Mouse (Mus musculus): ENCODE results near the gene Ryr1. TPM values are rescaled to one million over a fixed set of nuclear protein-coding genes. Genes with fewer than 3 reads are reported as not detected.
"Not testable (repeated sequence)": the region's sequence is repeated elsewhere in the genome, so short reads cannot be mapped to it uniquely, and the experiment has no call there.

The Ryr1 gene
- total RNA-seq, 2 experiments from 2014 or later: 6.7 to 7.0 TPM

DNA sequence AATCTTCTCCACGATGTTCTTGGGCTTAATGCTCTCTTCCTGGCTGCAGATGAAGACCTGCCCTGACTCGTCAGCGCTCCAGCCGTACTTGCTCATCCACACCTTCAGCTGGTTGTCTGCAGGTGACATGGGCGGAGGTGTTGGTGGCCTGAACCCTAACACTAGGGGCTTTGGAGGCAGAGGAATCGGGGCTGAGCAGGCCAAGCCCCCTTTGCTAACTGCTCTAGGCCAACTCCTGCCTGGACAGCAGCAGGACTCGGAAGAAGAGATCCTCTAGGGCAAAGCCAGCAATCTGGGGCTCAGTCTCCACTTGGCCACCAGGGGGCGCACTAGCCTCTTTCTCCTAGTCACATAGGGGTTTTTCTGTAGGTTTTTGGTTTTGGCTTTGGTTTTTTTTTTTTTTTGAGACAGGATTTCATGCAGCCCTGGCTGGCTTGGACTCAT, 152.4 kb downstream of the Ryr1 start:
- intact Hi-C loops (cut with DNase I): loop anchor here (2.0 kb wide), 1 partner anchor 68 kb away; no protein-coding TSS in a partner anchor

DNA sequence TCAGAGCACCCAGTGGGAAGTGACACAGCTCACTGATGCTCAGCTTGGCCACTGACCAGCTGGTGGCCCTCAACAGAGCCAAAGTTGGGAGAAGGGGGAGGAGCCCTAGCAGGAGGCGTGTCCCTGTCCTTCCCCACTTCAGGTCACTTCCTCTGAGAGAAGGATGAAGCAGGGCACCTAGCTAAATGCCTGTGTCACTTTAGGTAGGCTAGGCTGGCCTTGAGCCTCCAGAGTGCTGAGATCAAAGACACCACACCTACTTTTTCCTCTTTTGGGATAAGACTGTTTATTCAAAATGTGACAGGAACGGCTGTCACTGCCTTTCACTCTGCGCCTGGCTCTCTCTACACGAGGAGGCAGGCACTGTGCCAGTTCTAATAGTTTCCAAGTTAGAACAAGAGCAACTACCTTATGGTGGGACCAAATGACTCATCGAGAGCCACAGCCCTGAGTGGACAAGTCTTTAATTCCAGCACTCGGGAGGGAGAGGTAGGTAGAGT, 153.2 kb downstream of the Ryr1 start:
- intact Hi-C loops (cut with DNase I): loop anchor here (2.0 kb wide), 1 partner anchor 69 kb away; no protein-coding TSS in a partner anchor
- DNase-seq (ENCODE audit: extremely low spot score in 1 of 2, low spot score in 2 of 2): no peak

More for the DNA sequence above, 152.4 kb downstream of the Ryr1 start:
- DNase-seq (ENCODE audit: extremely low spot score in 1 of 2, low spot score in 2 of 2): peak; percentile 56 to 86

DNA sequence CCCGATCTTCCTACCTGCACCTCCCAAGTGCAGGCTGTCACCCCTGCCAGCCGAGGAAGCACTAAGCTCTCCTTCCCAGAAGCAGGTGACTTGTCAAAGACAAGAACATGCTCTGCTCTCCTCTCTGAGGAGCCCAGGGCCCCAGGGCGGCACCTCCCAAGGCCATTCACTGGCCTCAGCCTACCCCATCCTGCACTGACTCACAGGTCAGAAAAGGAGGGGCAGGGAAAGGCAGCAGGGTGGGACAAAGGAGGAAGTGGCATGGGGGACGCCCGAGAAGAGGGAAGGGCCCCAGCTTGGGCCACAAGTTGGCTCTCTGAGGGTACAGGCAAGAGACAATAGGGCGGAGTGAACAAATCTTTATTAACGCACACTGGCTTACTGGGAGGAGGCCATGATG, 153.9 kb downstream of the Ryr1 start:
- intact Hi-C loops (cut with DNase I): no loop called here
- no peak for DNase-seq (ENCODE audit: extremely low spot score in 1 of 2, low spot score in 2 of 2)

DNA sequence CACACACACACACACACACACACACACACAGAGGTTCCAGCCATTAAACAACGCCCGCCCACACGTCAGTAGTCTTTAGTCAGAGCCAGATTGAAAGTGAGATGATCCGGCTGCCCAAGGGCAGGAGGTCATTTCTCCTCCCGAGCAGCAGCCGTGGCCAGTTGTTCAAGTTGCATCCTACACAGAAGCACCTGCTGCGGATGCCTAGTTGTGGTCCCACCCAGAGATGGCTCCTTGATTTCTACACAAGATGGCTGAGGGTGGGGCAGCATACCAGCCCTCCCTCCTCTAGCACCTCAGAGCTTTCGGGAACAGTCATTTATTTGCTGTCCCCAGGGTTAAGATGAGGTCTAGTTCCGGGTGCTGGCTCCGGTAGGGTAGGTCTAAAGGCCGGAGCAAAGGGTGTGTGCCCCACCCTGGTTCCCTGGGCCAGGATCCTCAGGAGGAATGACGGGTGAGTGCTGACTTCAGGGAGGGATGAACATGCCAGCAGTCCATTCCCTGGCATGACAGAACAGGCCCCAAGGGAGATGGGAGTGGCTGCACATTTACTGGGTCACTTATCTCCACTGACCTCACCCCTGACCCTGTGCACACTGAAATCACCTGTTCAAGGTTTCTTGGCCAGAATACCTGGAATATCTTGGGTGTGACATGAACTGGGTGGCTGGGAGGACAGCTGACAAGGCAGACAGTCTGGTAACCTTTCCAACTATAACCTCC, 155.1 kb downstream of the Ryr1 start:
- intact Hi-C loops (cut with DNase I): loop anchor here (10.0 kb wide), 1 partner anchor 185 kb away; the partner anchor contains the start of gene Rinl
- DNase-seq (ENCODE audit: extremely low spot score in 1 of 2, low spot score in 2 of 2): no peak

DNA sequence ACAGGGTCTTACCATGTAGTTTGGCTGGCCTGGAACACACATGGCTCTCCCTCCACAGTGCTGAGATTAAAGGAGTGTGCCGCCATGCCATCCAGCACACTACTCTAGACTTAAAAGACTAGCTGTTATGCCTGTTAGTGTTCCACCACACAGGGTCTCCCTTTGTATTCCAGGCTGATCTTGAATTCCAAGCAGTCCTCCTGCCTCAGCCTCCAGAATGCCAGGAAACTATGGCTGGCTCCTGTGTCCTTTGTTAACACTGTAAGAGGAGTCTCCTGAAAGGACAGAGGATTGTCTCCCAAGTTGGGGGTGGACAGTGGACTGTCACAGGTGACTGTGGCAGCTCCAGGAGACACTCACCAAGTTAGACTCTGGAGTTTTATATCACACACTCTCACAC, 155.7 kb downstream of the Ryr1 start:
- intact Hi-C loops (cut with DNase I): loop anchor here (10.0 kb wide), 1 partner anchor 184 kb away; the partner anchor contains the start of gene Rinl
- no peak for DNase-seq (ENCODE audit: extremely low spot score in 1 of 2, low spot score in 2 of 2)

DNA sequence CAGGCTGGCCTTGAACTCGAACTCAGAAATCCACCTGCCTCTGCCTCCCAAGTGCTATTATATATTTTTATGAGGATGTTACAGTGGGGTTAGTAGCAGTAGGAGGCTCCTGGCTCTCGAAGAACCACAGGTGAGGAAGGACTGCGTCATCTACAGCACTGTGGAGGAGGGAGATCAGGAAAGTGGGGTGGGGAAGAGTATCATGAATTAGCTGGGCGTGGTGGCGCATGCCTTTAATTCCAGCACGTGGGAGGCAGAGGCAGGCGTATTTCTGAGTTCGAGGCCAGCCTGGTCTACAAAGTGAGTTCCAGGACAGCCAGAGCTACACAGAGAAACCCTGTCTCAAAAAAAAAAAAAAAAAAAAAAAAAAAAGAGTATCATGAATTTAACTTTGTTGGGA, 156.9 kb downstream of the Ryr1 start:
- DNase-seq (ENCODE audit: extremely low spot score in 1 of 2, low spot score in 2 of 2): not testable (repeated sequence)
- intact Hi-C loops (cut with DNase I): loop anchor here (10.0 kb wide), 1 partner anchor 183 kb away; the partner anchor contains the start of gene Rinl

DNA sequence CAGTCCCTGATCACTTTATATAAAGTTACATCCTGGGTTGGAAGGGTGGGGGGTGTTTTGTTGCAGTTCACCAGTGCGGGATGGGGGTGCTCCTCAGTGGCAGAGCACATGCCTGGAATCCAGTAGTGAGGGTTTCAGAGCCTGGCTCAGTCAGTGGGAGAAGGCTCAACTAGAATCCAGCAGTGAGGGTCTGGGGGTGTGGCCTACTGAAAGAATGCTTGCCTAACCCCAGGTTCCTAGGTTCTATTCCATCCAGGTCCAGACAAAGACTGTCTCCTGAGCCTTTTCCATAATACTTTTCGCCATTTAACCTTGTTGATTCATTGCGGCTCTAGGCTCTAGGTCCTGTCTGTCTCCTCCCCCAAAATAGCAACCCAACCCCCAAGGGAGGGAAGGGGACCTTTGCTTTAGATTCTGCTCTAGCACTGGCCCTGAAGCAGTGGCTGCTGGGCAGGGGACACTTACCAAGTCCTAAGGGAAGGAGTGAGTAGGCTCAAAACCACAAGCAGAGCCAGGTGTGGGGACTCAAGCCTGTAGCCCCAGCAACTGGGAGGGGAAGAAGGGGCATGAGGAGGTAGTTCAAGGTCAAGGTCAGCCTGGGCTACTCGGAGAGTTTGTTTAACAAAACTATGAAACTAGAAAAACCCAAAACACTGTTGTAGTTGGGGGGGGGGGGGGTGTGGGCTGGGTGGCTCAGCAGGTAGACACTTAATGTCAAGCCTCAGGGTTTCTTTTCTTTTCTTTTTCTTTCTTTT, 158.1 kb downstream of the Ryr1 start:
- intact Hi-C loops (cut with DNase I): loop anchor here (10.0 kb wide), 1 partner anchor 182 kb away; the partner anchor contains the start of gene Rinl
- no peak for DNase-seq (ENCODE audit: extremely low spot score in 1 of 2, low spot score in 2 of 2)

DNA sequence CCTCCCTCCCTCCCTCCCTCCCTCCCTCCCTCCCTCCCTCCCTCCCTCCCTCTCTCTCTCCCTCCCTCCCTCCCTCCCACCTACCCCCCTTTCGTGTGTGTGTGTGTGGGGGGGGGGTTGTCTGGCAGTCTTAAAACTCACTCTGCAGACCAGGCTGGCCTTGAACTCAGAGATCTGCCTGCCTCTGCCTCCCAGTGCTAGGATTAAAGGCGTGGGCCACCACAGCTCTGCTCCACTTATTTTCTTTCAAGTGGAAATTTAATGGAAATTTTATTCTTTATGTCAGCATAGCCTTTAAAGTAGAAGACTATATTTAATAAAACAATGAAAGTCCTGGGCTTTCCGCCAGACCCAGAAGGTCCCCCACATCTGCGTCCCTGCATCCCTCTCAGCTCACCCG, 158.8 kb downstream of the Ryr1 start:
- DNase-seq (ENCODE audit: extremely low spot score in 1 of 2, low spot score in 2 of 2): no peak
- intact Hi-C loops (cut with DNase I): loop anchor here (10.0 kb wide), 1 partner anchor 181 kb away; the partner anchor contains the start of gene Rinl

DNA sequence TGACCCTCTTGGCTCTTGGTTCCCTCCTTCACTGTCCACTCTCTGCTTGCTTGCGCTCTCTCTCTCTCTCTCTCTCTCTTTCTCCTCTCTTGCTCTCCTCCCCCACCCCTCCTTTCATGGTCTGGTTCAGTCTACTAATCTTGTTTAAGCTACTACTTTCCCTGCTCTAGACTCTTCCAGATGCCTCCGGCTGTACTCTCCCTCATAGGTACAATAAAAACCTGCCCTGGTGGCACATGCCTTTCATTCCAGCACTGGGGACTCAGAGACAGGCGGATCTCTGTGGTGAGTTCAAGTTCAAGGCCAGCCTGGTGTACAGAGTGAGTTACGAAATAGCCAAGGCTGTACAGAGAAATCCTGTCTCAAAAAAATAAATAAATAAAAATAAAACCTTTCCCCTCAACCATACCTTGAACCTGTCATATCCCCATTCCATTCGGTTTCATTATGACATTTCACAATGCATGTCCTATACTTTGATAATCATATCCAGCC, 159.6 kb downstream of the Ryr1 start:
- DNase-seq (ENCODE audit: extremely low spot score in 1 of 2, low spot score in 2 of 2): no peak
- intact Hi-C loops (cut with DNase I): loop anchor here (10.0 kb wide), 1 partner anchor 181 kb away; the partner anchor contains the start of gene Rinl

DNA sequence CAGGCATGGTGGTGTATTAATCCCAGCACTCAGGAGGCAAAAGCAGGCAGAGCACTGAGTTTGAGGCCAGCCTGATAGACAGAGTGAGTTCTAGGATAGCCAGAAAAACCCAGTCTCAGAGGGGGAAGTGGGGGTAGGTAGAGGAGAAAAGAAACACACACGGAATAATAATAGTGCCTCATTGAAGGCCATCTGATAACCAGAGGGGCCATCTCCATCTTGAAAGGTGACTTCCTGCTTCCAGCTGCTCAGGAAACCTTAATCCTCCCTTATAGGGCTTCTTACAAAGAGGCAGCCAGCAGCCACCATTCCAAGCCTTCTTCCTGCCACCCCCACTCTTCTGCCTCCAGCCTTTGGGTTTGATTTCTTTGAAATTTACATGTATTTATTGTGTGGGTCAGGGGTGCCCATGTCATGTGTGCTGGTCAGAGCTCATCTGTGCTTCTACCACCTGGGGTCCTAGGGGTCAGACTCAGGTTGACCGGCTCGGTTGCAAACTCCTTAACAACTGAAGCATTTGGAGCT, 161.5 kb downstream of the Ryr1 start:
- DNase-seq (ENCODE audit: extremely low spot score in 1 of 2, low spot score in 2 of 2): no peak
- intact Hi-C loops (cut with DNase I): loop anchor here (5.0 to 10.0 kb wide), 2 partner anchors 41 to 179 kb away; partner anchors contain the start of gene Rinl

DNA sequence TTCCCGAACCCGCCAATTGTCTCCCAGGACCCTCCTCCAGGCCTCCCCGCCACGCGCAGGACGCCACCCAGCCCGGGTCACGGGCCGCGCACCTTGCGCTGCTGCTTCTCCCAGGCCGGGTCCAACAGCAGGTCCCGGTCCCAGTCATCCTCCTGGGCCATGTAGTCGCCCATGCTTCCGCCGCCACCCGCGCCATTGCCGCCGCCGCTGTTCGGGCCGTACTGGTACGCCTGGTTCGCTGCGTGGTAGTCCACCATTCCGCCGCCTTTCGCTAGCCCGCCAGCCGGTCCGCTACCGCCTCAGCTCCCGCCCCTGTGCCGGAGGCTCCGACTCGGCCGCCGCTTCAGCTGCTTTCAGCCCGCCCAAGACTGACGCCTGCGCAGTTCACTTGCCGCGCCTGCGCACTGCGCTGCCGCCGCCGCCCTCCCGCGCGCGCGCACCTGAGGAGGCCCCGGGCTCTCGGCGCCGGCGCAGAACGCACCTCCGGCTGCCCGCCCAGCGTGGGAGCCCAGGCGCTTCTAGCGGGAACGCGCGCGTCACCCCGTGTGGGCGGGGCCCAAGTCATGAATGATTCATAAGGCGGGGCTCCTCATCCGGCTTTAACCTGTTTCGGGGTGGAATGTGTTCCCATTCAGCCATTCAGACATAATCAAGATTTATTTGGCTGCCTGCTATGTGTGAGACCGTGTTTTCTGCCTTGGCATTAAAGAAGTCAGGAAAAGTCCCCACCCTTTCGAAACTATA, 162.9 kb downstream of the Ryr1 start, which contains the start of gene Actn4:
Gene Actn4 (minus strand): TSS at position 414 of the 744 bp plus-strand sequence.
- intact Hi-C loops (cut with DNase I): loop anchor here (5.0 to 10.0 kb wide), 2 partner anchors 40 to 177 kb away; partner anchors contain the start of gene Rinl
- peak; percentile 95 to 99 for DNase-seq (ENCODE audit: extremely low spot score in 1 of 2, low spot score in 2 of 2)

DNA sequence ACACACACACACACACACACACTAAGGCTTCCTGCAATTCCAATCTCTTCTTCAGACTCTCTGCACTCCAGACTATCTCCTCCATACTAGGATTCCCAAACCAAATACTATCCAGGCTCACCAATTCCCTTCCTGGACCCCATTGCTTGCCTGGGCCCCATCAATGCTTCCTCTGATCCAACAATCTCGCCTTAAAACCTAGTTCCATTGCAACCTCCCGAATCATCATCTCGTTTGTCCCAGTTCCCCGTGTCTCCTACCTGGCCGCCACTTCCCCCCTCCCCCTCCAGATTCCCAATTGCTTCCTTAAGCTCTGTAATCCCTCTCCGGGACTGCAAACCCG, 163.4 kb downstream of the Ryr1 start:
- DNase-seq (ENCODE audit: extremely low spot score in 1 of 2, low spot score in 2 of 2): no peak
- intact Hi-C loops (cut with DNase I): loop anchor here (5.0 to 10.0 kb wide), 2 partner anchors 39 to 177 kb away; partner anchors contain the start of gene Rinl

DNA sequence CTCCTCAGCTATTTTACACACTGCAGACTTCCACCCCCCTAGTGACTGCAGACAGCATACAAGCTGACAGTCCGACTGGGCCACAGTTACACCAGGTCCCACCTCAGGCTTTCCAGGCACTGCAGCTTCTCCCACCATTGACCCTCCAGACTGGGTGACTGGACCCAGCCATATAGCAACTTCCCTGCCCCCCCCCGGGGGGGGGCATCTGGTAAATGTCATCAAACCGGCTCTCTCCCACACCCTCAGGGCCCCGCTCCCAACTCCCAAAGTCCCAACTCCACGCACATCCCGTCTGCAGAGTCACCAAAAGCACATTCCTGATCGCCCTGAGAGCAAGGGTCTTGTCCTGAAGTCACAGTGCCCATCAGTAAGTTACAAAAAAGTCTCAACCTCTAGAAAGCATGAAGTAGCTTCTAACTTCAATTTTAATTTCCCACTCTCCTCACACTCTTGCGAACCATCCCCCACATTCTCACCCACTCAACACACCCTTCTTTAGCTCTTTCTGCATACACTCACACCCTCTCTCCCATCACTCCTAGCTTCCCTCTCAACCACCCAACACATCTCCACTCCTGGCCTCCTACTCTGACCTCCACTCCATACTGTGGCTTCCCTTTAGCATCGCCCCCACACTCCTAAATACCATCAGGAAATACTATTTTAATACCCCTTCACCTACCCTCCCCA, 164.5 kb downstream of the Ryr1 start:
- DNase-seq (ENCODE audit: extremely low spot score in 1 of 2, low spot score in 2 of 2): no peak
- intact Hi-C loops (cut with DNase I): loop anchor here (5.0 to 10.0 kb wide), 2 partner anchors 38 to 176 kb away; partner anchors contain the start of gene Rinl

DNA sequence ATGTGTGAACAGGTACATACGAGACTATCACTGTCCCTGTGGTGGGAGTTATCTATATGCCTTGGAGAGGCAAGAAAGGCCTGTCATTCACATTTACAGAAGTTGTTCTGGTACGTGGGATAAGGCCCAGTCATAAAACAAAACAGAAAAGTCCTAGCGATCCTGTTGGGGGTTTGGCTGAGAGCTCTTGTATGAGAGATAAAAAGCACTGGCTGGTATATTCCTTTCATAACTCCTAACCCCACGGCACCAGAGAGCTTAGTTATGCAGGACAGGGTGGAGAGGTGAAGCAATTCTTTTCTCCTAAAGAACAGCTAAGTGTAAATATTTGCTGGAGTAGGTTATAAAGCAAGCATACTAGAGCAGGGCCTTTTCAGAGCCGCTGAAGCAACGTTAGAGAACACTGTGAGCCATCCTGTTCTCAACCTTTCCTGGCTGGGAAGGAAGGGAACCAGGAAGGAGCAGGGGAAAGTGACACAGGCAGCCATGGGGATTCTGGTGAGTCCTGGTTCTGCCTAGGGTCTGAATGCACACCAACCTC, 165.4 kb downstream of the Ryr1 start:
- intact Hi-C loops (cut with DNase I): loop anchor here (5.0 to 10.0 kb wide), 2 partner anchors 37 to 175 kb away; partner anchors contain the start of gene Rinl
- no peak for DNase-seq (ENCODE audit: extremely low spot score in 1 of 2, low spot score in 2 of 2)

DNA sequence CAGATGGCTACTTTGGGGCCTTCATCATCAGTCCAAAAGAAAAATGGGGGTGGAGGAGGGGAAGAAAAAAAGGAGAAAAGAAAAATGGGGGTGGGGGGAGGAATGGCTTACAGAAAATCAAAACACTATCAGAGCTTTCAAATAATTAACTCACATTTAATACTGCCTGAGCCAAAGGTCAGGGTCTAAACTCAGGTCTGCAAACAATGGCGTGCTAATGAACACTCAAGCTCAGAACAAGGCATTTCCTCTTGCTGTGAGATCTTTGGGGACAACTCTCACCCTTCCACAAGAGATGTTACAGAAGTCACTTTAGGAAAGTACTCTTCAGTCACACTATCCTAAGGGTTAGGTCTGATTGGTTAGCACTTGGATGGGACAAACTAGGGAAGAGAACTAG, 166.2 kb downstream of the Ryr1 start:
- intact Hi-C loops (cut with DNase I): no loop called here
- no peak for DNase-seq (ENCODE audit: extremely low spot score in 1 of 2, low spot score in 2 of 2)

DNA sequence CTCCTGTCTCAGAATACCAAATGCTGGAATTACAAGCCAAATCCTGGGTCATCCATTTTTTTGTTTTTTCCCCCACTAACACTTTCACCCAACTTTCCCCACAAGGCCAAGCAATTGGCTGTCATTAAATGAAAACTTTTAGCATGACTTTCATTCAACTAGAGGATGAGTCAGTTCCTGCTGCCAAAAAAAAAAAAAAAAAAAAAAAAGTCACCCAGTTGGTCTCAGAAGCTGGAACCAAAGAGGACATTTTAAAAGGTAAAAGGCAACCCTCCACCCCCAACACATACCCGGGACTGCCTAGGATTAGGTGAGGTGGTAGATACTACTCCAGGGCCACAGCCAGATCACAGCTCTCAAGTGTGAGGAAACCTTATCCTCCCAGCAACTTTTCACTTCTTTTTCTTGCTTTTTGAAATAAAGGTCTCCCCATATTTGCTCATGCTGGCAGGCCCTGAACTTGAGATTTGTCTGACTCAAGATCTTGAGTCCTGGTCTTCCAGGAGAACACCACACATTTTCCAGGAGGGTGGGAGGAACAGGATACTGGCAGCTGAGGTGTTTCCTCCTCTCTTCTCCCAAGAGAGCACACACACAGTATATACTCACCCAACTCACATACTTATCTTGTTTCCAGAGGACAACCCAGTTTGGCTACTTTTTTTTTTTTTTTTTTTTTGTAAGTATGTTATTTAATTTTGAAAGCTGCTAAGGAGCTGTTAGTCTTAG, 166.8 kb downstream of the Ryr1 start:
- intact Hi-C loops (cut with DNase I): no loop called here
- DNase-seq (ENCODE audit: extremely low spot score in 1 of 2, low spot score in 2 of 2): no peak

DNA sequence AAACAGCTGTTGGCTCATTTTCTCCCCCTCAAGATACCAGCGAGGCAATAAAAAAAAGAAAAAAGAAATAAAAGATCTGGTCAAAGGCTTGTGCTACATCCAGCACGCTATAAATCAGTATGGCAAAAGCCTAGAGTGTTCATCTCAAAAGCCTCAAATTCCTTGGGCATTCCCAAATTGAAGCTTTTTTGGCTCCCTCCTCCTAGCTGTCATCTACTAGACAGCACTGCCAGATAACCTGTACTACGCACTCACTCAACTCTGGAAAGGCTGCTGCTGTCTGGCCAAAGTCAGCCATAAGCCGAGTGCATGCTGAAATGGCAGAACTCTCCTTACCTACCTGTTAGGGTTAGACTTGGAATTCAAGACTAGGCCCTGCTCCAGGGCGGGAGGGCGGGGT, 167.7 kb downstream of the Ryr1 start:
- no peak for DNase-seq (ENCODE audit: extremely low spot score in 1 of 2, low spot score in 2 of 2)
- intact Hi-C loops (cut with DNase I): no loop called here

Measured in left cerebral cortex, postnatal 10 days (tissue).